Mouse (Mus musculus): ENCODE data around the gene Tmed5. TPM values are rescaled to one million over a fixed set of nuclear protein-coding genes. Genes with fewer than 3 reads are reported as not detected.

Tmed5 gene
- polyA plus RNA-seq, 1 experiment from 2014 or later = 21.3 TPM

- WGBS = 97% methylated on average over 1 of the region's 1 CpGs
Observed at GRCm38 (mm10) chr5:108072301-108072700, 60.1 kb downstream of the Tmed5 start.

GRCm38 (mm10) chr5:108065465-108066411 is 66.7 kb downstream of the Tmed5 start, which contains the start of gene Mtf2:
Gene Mtf2 (plus strand): TSS chr5:108065674.
- peak within 1 kb of the TSS; percentile 64 for H3K4me2 ChIP-seq (ENCODE audit: low read depth)
- no peaks in the 10 kb centered on the region for H3K4me1 ChIP-seq (ENCODE audit: control insufficient read depth, insufficient read depth, low read length)
- ATAC-seq (ENCODE audit: insufficient read depth, low FRiP score, low TSS enrichment) (peak; percentile 94), DNase-seq (ENCODE audit: low spot score) (peak; percentile 99)
- H3K9ac ChIP-seq (ENCODE audit: low read length) = peak within 1 kb of the TSS; percentile 84
- H3K9me3 ChIP-seq (ENCODE audit: control insufficient read depth, low read length) = no peaks in the 10 kb centered on the region
- peaks cover 7% of the 10 kb centered on the region for H3K36me3 ChIP-seq (ENCODE audit: control insufficient read depth, insufficient read depth, low read length)
- peak within 1 kb of the TSS; percentile 82 for H3K27ac ChIP-seq (ENCODE audit: low read depth, low read length)
- H3K4me3 ChIP-seq (ENCODE audit: low read depth, low read length) = peak within 1 kb of the TSS; percentile 70
- no peaks in the 10 kb centered on the region for H3K27me3 ChIP-seq (ENCODE audit: control insufficient read depth, insufficient read depth, low read length)
- WGBS = under 1% methylated on average over 59 of the region's 59 CpGs

More at GRCm38 (mm10) chr5:108072301-108072700, 60.1 kb downstream of the Tmed5 start:
- H3K9me3 ChIP-seq (ENCODE audit: control insufficient read depth, low read length) = no peaks in the 10 kb centered on the region
- DNase-seq (ENCODE audit: low spot score) = no peak
- no peak overlapping the region for H3K4me3 ChIP-seq (ENCODE audit: low read depth, low read length)
- ATAC-seq (ENCODE audit: insufficient read depth, low FRiP score, low TSS enrichment) = no peak
- H3K4me2 ChIP-seq (ENCODE audit: low read depth) = no peak overlapping the region
- H3K27ac ChIP-seq (ENCODE audit: low read depth, low read length) = no peak overlapping the region
- no peak overlapping the region for H3K9ac ChIP-seq (ENCODE audit: low read length)
- peaks cover 17% of the 10 kb centered on the region for H3K36me3 ChIP-seq (ENCODE audit: control insufficient read depth, insufficient read depth, low read length)
- no peaks in the 10 kb centered on the region for H3K4me1 ChIP-seq (ENCODE audit: control insufficient read depth, insufficient read depth, low read length)
- H3K27me3 ChIP-seq (ENCODE audit: control insufficient read depth, insufficient read depth, low read length) = no peaks in the 10 kb centered on the region

GRCm38 (mm10) chr5:108060413-108060812 is 72.0 kb downstream of the Tmed5 start:
- 96% methylated on average over 9 of the region's 9 CpGs for WGBS

More at GRCm38 (mm10) chr5:108060413-108060812, 72.0 kb downstream of the Tmed5 start:
- ATAC-seq (ENCODE audit: insufficient read depth, low FRiP score, low TSS enrichment) (no peak), DNase-seq (ENCODE audit: low spot score) (no peak)
- Histone ChIP-seq H3K27me3 (ENCODE audit: control insufficient read depth, insufficient read depth, low read length) (no peaks in the 10 kb centered on the region), H3K36me3 (ENCODE audit: control insufficient read depth, insufficient read depth, low read length) (no peaks in the 10 kb centered on the region), H3K4me3 (ENCODE audit: low read depth, low read length) (no peak overlapping the region), H3K9ac (ENCODE audit: low read length) (no peak overlapping the region), H3K9me3 (ENCODE audit: control insufficient read depth, low read length) (no peaks in the 10 kb centered on the region), H3K27ac (ENCODE audit: low read depth, low read length) (no peak overlapping the region), H3K4me2 (ENCODE audit: low read depth) (no peak overlapping the region), H3K4me1 (ENCODE audit: control insufficient read depth, insufficient read depth, low read length) (no peaks in the 10 kb centered on the region)

Other genes starting within 250 kb of the Tmed5 start
- gene Rpl5, start 232.1 kb downstream of the Tmed5 start, polyA plus RNA-seq (2014; fragmentation: Nextera tagmentation; extraction: Ambion mirVana) = 68.7 and 73.7 TPM in 2 replicates
- 26.0 and 32.5 TPM in 2 replicates for gene Fam69a, start 145.5 kb downstream of the Tmed5 start, polyA plus RNA-seq (2014; fragmentation: Nextera tagmentation; extraction: Ambion mirVana)
- gene Mtf2, start 66.9 kb downstream of the Tmed5 start, polyA plus RNA-seq (2014; fragmentation: Nextera tagmentation; extraction: Ambion mirVana) = 135 and 152 TPM in 2 replicates
- gene Ccdc18, start 255 bp upstream of the Tmed5 start, polyA plus RNA-seq (2014; fragmentation: Nextera tagmentation; extraction: Ambion mirVana) = 6.3 and 7.3 TPM in 2 replicates
- gene Dr1, start 136.3 kb upstream of the Tmed5 start, polyA plus RNA-seq (2014; fragmentation: Nextera tagmentation; extraction: Ambion mirVana) = 55.4 and 60.0 TPM in 2 replicates
- 2.5 and 3.6 TPM in 2 replicates for gene Pigg, start 180.0 kb upstream of the Tmed5 start, polyA plus RNA-seq (2014; fragmentation: Nextera tagmentation; extraction: Ambion mirVana)
- gene Gm42517, start 235.3 kb upstream of the Tmed5 start, polyA plus RNA-seq (2014; fragmentation: Nextera tagmentation; extraction: Ambion mirVana) = 0.26 and 0.28 TPM in 2 replicates